Mouse (Mus musculus) megakaryocyte, adult 5-6 weeks (primary cell): ENCODE results near the gene Dpp6. TPM values are rescaled to one million over a fixed set of nuclear protein-coding genes. Genes with fewer than 3 reads are reported as not detected.
A peak's percentile ranks its signal among the peaks of the same experiment; 100 is the strongest.

Experiments used
- ATAC-seq: 2 replicates; pipeline ENCODE4 v1.8.0; 2016; ENCODE audit warnings: mild to moderate bottlenecking, inconsistent platforms; ENCODE audit not compliant: poor library complexity, severe bottlenecking
- total RNA-seq, 2 experiments: library from RNA; stranded (forward) in 1 of 2; stranded (reverse) in 1 of 2; fragments of 153-499, 151-499 nt in 1 of 2; fragments of 221-1000, 200-1000 nt in 1 of 2; gene quantifications; 2 replicates each; pipeline versions ENCODE4 v1.2.3 to v1.2.4; 2015 to 2017

Dpp6 gene
- total RNA-seq, 2 experiments from 2014 or later, result 0.48 TPM; not detected in 1

DNA sequence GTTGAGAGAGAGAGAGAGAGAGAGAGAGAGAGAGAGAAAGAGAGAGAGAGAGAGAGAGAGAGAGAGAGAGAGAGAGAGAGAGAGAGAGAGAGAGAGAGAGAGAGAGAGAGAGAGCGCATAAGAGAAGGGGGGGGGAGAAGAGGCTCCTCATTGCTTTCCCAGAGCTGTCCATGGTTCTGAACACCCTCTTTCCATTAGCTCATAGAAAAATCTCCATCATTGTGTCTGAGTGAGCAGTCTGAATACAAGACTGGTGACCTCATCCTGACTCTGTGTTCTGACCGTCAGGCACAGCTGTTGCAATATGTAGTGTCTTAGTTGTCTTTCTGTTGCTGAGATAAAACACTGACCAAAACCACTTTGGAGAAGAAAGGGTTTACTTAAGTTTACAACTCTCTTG lies 235.4 kb downstream of the Dpp6 start:
- no peak for ATAC-seq

DNA sequence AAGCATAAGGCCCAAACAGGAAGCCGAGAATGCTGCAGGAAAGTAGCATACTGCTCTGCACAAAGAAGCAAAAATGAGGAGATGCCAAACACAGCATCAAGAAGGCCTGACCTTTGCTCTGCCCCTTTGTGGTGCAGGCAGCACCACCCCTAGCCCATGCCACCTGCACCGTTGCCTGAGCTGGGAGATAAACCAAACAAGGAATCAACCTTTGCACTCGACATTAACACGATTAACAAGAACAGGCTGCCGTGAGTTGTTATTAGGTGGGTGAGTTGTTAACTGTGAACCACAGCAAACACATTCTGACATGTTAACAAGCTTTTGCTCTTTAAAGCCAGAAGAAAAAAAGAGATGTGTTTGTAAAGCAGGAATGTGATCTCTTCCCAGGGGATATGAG lies 239.4 kb downstream of the Dpp6 start:
- no peak for ATAC-seq

DNA sequence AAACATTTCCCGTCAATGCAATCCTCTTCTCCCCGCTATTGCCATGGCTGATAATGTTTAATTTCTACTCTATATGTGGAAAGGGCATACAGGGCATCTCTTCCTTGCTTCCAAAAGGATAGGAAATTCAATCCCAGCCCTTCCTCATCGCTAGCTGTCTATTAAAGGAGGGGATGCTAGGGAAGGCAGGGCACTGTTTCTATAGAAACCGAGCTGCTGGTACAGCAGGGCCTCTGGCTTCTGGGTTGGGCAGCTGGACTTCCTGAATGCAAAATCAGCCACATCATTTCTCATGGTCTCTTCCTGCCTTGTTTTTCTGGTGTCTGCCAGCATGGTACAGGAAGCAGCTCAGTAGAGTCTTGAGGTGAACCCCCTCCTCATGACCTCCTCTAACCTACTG lies 243.1 kb downstream of the Dpp6 start:
- no peak for ATAC-seq

DNA sequence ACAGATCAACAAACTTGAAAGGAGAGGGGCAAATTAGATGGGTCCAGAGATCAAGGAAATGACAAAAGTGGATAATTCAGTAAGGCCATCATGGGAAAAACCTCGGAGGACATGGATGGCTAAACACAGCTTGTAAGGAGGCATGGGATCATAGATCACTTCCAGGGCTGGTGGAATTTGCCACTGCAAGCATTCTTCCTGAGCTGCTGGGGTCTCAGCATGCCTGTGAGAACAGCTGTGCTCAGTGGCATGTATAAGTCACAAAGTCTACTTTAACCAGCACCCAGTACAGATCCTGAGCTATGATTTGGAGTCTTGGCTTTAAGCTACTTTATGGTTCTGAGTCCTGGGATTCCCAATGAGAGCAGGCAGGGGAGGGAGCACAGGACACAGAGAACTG lies 246.9 kb downstream of the Dpp6 start:
- no peak for ATAC-seq

DNA sequence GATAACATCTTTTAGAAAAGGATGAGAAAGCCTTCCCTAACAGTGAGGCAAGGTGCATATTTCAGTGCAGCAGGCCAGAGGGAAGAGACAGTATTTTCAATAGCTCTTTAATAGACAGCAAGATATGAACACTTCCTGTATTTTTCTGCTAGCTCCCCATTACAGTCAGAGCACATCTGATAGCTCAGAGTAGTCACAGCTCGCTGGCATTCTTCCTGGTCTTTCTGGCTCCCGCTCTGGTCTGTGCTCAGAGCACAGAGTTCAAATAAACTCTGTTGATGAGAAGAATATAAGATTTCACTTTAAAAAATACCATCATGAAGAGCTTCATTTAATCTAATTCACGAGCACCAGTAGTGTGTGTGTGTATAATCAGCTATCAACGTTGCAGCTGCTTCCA lies 249.8 kb downstream of the Dpp6 start:
- ATAC-seq, result no peak

DNA sequence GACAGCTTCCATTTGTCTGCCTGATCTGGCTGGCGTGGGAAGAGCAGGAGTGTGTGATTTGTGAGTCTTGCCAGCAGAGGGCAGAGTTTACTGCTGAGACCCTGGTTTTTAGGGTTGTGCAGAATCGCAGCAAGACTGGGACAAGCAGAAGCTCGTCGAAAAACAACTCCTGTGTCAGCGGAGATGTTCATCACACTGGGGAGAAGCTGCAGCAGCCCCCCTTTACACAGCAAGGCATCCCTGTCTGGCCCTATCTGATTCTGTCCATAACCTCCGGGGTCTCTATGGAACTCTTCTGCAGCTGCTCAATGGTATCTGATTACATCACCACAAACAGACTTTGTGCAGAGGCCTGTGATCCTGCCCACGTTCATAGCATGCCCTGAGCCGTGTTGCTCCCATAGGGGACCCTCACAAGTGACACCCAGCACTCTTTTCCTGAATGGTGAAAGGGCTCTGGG lies 258.2 kb downstream of the Dpp6 start:
- ATAC-seq, result 0 out of 2 replicates have a peak, but pooled peaks have one; percentile 35

DNA sequence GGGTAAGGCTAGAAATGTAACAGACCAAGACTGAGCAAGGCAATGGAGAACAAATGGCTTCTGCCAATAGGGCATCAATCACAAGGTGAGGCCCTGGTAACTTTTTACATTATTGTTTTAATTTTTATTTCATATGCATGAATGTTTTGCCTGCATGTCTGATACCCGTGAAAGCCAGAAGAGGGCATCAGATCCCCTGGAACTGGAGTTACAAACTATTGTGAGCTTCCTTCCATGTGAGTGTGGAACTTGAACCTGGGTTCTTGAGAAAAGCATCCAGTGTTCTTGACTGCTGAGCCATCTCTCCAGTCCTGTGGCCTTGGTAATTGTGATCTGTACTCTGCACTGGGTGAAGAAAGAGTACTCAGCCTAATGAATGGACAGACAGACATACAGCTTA lies 259.0 kb downstream of the Dpp6 start:
- no peak for ATAC-seq

DNA sequence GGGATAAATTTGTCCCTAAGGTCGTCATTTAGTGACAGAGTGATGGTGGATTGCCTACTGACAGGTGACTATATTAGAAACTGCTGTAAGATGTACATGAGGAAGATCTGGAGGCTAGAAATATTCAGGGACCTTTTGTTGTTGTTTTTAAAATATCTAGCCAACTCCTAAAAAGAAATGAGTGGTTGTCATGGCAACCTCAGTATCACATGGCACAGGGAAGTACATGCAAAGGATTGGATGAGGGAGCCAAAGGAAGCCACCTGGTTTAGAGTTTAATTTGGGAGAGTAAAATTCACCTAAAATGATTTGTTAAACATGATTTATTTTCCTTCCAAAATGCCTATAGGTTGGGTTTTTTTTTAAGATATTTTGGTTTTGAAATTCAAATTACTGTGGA lies 260.8 kb downstream of the Dpp6 start:
- ATAC-seq, result no peak

DNA sequence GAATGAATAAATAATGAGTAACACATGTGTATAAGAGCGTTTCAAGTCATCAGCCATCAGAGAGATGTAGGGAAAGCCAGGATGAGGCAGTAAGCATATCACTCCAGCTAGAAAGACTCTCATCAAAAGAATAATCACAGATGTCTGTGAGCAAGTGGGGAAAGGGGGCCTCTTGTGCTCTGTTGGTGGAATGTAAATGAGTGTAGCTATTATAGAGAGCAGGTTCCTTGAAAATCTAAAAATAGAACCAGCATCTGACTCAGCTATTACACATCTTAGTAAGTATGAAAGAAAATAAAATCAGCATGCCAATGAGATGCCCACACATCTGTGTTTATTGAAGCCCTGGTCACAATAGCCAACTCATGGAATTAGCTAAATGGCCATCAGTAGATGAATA lies 264.3 kb downstream of the Dpp6 start:
- ATAC-seq, result no peak

DNA sequence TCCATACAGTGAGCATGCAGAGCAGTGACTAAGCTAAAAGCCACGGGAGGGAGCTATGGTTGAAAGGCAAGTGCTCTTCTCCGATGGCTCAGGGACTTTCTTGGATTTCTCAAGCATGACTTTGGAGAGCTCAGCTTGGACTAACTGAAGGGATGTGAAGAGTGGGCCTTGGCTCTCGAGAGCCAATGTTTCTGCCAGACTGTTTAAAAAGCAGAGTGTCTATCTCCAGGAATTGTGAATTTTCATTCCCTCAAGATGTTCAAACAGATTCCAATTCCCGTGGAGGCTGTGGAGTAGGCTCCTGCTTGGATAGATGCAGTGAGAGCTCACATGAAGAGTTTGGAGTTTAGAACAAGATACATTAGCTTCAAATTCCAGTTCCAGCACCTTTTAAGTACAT lies 266.8 kb downstream of the Dpp6 start:
- ATAC-seq, result no peak

DNA sequence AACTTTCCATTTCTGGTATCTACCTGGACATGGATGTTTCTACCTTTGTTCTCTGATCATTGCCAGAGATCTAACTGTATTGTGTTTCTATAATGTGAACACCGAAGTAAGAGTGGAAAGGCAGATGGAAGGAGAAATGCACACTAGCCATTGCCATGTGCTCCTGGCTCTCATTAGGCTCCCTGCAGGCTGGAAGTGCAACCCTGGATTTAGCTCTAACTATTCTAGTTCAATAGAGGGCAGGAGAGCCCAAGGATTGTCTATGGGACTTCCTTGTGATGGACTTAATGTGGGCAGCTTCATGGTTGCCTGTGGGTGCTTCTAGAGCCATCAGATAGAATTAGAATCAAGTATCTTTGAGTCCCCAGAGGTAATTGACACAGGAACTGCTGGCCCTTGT lies 291.2 kb downstream of the Dpp6 start:
- no peak for ATAC-seq

DNA sequence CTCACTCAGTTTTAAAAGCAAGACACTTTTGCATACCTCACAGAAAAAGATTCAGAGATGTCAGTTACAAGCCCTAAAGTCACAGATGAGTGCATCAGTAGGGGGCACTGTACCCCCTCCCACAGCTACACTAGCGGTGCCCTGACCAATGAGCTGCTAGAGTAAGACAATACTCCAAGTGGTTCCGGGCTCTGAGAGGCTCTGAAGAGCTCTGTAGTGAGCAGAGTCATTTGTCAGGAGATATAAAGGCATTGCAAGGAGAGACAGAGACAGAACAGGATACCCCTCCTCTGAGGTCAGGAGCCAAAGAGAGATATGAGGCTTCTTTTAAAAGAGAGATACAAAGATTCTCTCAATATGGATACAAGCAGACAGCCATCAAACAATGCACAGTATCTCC lies 305.5 kb downstream of the Dpp6 start:
- ATAC-seq, result no peak

DNA sequence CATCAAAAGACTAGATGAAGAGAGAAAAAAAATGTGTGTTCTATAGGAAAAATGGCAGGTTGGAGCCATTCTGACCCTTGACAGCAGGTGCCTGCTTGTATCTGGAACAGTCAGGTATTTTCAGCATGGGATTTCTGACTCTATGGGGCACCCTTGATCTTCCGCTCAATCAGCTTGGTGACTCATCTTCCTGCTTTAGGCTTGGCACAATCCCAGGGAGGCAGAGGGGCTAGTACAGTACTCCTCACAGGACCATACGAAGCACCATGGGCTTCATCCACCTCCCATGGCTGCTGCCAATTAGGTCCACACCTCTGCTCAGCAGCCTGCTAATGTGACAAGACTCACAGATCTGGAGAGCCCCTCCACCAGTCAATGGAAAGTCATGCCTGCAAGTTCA lies 305.9 kb downstream of the Dpp6 start:
- no peak for ATAC-seq

DNA sequence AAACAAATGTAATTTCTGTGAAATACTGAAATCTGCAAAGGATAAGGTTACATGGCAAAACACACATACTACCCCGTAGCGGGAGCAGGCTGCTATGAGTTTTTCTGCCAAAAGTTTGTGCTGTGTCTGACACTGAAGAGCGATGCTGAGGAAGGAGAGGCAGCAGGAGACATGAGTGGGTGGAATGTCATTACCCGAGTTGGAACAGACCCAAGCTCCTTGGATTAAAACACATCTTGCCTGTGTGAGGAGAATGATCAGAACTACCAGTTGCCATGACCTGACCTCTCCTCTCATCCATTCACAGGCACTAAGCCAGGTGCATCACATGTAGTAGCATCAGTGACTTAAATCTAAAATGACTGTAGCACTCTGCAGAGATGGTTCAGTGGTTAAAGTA lies 309.0 kb downstream of the Dpp6 start:
- no peak for ATAC-seq

DNA sequence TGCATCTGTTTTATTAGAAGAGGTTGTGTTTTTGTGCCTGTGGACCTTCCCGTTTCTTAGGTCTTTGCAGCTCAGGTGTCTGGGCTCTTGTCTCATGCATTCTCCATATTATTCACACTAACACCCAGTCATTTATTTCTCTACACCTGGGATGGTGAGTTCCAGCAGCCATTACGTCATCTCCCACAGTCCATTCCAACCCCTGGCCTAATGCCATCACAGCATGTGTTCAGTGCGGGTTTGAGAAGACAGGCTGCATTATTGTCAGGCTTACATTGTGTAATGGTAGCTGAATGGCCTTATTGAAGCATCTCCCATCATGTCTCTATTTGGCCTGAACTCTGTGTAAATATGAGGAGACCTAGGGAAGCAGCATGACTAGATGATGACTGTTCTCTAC lies 316.2 kb downstream of the Dpp6 start:
- no peak for ATAC-seq

DNA sequence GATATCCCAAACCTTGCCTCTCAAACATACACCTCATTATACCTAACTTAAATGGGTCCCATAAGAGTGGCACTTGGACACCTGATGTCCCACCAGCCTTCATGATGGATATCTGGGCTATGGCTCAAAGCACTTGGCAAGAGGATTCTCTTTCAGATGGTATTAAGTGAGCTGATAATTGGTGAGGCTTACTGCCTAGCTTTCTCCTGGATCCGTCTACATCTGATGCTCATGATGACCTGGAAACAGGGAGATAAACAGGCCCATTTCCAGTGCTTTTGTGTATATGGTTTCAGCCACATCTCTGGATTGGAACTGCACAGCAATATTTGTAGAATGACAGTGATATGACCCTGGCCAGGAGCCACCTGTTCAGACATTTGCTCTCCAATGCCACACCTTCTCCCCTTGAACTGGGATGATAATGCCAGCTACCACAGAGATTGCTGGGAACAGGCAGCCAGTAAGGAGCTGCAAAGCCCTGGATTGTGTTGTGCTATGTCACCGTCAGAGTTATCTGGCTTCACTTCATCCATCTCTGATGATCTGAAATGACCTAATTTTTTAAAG lies 317.5 kb downstream of the Dpp6 start:
- ATAC-seq, result no peak

DNA sequence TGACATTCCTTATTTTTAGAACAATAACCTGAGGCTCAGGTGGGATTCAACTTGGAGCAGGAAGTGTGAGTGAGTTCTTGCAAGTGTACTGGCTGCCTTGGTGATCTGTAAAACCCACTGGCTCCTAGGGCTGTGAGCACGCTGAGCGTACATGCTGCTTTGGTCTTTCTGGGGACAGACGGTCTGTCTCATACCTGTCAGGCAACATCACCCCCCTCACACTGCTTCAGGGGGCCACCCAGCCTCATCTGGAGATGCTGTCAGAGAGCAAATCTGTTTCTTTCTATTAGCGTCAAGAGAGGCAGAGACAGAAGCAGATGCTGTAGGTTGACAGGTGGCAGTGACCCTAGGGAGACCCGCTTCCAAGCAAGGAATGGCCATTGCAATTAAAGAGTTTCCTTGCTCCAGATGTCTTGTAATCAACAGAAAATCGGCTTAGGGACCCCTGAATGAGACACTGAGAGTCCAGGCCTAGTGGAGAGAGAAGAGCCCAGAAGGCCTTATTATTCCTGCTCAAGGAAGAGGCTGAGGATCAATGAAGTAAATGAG lies 330.5 kb downstream of the Dpp6 start:
- no peak for ATAC-seq

DNA sequence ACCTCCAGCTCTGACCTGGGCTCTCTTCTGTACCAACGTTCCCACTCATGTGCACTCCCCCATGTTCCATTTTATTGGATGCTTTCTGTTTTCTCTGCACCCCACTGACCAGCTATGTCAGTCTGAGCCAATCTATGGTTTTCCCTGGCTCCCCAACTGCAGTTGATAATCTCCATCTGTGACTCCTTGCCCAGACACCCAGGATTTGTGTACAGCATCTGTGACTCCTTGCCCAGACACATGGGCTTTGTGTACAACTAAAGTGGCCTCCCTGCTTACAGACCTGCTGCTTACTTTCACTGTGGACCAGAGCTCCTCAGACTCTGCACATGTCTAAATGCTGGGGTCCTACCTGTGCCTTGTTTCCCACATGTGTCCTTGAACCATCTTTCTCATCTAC lies 334.0 kb downstream of the Dpp6 start:
- no peak for ATAC-seq

DNA sequence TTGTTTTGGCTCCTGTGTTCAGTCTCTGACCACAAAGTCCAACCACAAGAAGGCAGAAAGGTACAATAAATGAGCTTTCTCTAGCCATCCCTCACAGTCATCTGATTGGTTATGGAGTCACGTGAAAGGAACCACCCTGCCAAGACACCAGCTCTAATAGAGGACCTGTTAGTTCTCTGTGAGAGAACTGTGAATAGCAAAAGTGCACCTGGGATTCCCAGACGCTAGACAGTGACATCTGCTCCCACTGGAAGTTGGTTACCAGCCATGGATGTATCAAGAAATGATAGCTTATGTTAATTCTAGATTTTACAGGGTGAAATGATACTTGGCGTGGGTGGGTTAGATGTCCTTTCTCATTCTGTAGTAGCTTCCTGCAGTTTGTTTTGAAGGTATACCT lies 338.7 kb downstream of the Dpp6 start:
- ATAC-seq, result no peak

DNA sequence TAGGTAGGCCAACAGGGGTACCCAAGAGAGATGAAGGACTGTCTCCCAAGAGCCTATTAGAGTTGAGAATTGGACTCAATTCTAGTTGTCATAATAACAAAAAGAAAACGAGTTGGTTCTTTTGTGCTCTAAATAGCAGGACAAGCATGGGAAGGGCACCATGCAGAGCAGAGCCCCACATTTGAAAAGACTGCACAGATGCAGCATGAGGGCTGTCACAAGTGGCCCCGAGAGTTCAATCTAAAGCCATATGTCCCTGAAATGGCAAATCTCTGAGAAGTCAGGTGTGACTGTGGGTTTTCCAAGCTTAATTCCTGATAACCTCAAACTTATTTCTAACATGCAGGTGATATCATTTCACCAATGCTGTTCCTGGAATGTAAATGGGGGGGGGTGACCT lies 339.4 kb downstream of the Dpp6 start:
- no peak for ATAC-seq

DNA sequence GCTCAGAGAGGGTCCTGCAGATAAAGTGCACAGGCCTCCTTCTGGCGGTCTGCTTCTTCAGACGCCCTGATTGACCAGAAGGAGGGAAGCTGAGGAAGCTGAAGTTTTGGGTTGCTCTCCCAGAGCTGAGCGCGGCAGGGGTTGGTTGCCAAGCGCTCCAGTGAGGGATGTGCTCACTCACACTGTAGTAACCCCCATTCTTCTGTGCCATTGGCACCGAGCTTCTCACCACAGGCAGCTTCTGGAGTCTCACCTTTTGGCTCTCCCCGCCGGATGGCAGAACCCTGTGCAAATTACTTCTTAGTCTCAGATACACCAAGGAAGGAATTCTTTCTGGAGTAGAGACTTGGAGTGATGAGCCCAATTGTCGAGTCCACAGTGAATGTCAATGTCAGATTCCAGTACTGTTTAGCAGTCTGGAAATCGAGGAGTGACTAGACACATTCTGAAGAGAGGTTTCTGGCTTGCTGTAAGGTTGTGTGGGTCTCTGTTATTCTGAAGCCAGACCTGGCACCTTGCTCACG lies 344.2 kb downstream of the Dpp6 start:
- ATAC-seq, result no peak

DNA sequence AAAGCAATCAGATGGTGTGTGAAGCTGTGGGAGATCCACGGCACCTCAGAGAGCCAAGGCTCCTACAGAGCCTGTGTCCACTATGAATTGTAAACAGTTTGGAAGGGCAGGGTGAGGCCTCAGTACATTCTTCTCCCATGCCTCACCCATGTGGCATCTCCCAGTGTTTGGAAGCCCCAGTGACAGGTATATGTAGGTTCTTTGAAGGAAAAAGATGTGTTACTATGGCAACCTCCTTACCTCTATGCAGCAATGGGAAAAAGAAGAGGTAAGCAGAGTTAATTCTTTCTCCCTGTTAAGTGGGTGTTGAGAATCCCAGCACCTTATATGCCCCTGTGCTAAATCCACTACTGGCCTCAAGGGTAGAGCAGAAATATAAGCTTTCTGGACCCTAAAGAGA lies 351.5 kb downstream of the Dpp6 start:
- no peak for ATAC-seq

DNA sequence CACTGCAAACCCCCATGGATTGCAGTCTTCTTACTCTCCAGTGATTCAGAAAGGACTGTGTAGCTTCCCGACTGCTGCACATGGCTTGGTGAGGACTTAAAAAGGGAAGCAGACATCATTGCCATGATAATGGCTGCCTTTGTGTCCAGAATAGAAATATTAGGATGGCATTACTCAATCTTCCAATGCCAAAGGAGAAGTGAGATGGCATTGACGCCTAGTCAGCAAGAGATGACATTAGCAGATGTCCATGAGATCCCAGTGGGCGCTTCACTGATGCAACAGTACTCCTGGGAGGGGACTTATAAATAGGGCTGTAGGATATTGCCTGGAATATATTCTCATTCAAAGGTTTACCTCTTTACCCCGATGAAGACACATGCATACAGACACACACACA lies 368.0 kb downstream of the Dpp6 start:
- peak; percentile 85 for ATAC-seq
